Mouse (Mus musculus): Measurements from ENCODE around the gene Ssu72.

The Ssu72 gene

GRCm38 (mm10) chr4:155757011-155757410, 52.4 kb downstream of the Ssu72 start:
- no peak for DNase-seq

- no peak for DNase-seq
Measured at GRCm38 (mm10) chr4:155759862-155760612, 55.4 kb downstream of the Ssu72 start.

DNA sequence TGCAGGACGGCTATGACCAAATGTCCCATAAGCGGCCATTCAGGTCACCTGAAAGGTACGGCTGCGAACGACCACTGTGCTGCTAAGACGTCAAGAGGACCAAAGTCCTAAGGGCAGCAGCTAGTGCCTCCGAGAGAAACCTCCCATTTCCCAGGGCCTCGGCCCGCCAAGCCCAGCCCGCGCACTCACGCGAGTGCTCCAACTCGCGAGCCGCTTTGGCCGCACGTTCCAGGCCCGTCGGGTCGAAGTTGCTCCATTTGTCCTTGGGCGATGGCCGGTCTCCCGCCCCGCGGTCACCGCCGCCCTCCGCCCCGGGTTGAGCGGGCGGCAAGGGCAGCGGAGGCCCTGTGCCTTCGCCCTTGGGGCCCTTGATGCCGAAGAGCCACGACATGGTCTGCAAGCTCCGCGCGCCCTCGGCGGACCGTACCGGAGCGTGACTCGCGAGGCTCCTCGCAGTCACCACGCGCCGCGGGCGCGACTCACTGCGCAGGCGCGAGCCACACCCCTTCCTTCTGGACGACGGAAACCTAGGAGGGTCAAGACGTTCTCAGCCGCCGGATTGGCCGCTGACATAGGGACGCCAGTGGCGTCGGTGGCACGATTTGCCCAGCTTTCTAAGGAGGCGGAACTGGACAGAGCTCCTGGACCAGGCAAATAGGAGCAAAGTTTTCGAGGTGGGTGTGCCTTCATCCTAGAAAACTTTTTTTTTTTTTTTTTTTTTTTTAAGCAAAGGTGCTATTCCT, 56.2 kb downstream of the Ssu72 start, which contains the start of gene Atad3a:
Atad3a (minus strand) TSS at position 481 of the 743 bp plus-strand sequence.
- DNase-seq: peak; percentile 89 to 92

DNA sequence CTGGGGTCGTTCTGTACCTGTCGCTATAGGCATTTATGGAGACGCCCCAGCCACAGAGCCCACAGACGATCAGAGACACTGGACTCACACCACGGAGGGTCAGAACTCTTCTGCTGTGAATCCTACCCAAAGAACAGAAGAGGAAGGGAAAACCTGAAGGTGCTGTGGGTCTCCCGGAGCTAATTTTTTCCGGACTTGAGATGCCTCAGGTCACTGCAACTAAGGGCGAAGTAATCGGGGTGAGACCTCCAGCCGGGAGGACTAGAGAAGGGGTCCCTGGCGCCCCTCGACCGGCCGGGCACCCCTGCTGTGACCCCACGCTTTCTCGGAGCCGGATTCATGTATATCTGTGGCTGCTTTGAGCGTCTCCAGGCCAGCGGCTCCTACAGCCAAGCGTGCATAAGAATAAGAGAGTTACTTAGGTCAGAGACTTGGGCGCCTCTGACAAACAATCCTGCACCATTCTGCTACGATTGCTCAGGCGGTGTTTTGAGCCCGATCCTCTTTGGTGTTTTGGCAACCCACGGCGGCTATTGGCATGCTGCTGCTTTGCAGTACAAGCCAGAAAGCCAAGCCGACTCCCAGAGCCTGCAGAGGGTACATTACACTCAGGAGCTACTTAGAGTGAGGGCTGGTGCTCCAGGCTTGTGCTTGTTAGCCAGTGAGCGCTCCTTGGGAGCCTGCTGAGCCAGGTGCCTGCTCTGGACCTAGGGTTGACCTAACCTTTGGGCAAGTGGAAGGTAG, 56.9 kb downstream of the Ssu72 start:
- no peak for DNase-seq

DNA sequence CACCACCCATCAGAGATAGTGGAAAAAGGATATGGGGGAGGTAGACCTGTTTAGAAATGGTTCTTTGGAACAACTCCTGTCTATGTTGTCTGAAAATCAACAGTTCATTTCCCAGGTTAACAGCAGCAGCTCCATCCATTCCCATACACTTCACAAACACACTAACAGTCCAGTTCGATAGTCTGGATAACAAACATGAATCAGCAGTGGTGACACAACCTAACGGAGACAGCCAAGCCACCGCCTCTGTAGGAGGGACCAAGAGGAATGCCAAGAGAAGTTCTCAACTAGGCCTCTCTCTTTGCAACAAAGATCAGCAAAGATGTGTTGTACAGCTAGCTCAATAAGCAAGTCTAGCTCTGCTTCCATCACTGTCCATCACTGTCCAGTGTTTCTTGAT, 57.8 kb downstream of the Ssu72 start:
- DNase-seq: no peak

DNA sequence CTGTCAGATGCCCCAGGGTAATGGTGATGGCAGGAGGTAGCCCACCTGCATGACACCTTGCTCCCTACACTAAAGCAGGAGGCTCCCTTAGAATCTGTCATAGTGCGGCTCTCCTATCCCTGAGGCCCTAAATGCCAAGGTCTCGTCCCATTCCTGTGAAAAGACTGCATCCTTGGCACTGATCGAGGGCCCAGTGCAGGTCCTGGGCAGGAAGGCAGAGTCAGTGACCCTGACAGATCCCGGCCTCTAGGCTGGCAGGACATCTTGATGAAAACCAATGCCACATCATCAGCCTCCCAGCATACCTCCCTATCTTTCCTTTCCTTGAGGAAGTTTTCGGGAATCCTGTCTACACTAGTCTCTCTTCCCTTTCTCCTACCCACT, 64.9 kb downstream of the Ssu72 start:
- no peak for DNase-seq

DNA sequence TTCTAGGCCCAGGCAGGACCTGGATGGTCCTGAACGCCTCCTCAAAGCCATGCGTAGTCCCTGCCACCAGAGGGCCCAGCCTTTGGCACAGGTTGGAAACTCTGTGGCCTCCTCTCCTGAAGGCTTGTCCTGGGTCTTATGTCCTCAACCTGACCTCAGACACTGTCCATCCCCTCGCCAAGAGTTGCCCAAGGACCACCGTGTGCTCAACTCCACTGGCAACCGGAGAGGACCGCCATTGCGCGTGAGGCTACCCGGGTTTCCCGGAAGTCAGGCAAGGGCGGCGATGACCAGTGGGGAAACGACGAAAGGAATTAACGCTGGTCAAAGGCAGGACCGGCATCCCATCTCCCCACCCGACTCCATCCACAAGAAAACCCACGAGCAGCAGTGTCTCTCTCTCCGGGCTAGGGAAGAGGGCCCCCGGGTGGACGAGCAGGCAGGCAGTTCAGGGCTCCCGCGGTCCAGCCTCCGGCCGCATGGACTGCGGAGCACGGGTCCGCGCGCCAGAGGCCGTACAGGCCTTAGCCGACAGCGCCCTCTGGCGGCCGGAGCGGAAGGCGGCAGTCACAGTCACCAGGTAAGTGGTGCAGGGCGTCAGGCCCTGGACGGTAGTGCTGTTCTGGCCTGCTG, 65.4 kb downstream of the Ssu72 start:
- DNase-seq: peak; percentile 54 to 60

- DNase-seq: no peak
Measured at GRCm38 (mm10) chr4:155770626-155771025, 66.0 kb downstream of the Ssu72 start.

GRCm38 (mm10) chr4:155771706-155772105, 67.1 kb downstream of the Ssu72 start:
- no peak for DNase-seq

DNA sequence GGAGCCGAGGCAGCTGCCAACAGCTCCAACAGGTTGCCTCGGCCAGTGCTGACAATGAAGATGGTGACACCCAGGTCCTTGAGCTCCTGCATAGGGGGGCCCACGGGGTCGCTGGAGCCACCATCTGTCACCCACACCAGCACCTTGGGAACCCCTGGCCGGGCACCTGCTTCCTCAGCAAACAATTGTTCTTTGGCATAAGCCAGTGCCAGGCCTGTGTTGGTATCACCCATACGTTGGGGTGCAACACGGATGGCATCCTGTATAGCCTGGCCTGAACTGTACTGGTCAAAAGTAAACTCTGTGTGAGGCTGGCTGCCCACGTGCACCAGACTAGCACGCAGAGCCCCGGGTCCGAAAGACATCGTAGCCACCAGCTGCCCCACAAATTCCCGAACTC, 68.2 kb downstream of the Ssu72 start:
- no peak for DNase-seq

- DNase-seq: no peak
Measured at GRCm38 (mm10) chr4:155773335-155774078, 68.9 kb downstream of the Ssu72 start.

DNA sequence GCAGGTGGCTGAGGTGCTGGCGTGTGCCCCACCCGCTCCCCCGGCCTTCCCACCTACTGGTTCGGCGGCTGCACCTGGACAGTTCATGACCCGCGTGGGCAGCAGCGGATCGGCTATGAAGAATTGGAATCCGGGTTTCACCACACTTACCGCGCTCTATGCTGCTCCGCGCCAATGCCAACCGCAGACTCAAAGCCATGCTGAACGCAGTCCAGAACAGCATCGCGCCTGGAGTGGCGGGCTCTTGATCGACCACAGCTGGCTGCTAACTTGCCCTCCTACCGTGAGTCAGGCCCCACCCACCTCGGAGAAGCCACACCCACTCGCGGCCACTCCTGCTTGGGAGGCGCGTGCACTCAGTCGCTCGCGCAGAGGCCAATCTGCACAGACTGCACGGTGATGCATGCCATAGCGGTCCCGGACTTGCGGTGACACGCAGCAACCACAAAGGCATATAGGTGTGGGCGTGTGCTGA, 69.7 kb downstream of the Ssu72 start, which contains the start of gene Vwa1:
Vwa1 (minus strand) TSS at position 419 of the 475 bp plus-strand sequence.
- peak; percentile 70 to 75 for DNase-seq

DNA sequence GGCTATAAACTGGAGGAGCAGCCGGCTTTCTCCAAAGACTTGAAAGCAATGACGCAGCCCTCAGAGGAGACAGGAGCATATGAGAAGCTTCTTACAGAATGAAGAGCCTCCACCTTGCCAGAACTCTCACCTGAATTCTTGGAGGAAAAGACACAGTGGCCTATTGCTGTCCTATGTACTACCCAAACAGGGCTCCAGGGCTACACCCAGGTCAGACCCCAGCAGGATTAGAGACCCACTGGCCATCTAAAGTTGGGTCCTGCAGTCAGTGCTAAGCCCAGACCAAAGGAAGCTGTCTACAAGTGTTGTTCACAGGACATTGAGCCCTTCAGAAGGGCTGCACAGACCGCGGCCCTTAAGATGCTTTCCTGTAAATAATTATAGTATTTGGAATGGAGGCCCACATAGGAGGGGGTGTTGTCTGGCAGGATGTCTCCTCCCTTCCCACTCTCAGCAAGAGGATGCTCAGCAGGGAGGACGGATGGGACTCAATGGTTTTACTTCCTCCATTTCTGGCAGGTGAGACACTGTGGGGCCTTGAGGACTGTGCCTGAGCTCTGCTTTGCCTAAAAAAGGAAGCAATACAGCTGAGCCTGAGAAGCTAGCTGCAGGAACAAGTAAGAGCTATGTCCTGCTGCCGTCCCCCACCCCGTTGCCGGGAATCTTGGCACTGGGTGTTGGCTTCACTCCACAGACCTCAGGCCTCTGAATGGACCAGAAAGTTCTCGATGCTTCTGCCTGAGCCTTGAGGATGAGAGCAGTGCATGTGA, 70.6 kb downstream of the Ssu72 start:
- no peak for DNase-seq

GRCm38 (mm10) chr4:155775855-155776254, 71.3 kb downstream of the Ssu72 start:
- no peak for DNase-seq

DNA sequence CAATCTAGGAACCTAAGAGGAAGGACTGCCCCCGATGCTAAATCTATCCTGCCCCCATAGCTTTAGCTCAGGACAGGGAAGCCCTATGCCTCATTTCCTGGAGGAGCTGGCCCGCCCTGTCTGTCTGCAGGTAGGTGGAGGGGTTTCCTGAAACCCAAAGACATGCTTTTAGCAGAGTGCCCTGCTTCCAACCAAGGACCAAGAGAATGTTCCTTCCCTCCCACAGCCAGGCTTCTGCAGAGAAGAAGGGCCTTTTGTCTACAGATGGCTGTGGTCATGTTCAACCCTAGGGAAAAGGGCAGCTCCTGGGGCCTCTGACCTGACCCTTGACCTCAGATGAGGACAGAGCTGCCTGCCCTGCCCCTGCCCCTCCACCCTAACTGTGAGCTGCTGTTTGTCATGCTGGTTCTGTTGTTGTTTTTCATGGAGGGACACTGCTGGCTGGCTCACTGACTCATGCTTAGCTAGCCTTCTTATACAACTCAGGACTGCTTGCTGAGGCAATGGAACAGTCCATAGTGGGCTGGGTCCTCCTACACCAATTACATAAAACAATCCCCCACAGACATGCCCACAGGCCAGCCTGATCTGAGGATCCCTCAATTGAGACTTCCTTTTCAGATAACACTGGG, 72.2 kb downstream of the Ssu72 start:
- no peak for DNase-seq

DNA sequence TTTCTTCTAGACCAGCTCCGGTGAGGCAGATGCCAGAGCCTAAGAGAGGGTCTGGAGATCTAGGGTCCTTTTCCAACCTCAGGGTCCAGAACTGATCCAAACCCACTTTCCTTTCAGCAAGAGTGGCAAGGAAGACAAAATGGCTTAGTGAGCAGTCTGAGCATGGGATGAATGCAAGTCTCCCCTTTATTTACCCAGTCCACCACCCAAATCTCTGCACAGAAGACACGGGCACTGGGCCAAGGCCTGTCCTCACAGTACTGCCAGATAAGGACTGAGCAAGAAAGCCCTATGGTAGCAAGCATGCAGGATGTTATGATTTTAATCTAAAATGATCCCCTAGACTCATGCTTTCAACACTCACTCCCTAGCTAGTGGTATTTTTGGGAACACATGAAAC, 73.2 kb downstream of the Ssu72 start:
- DNase-seq: no peak

DNA sequence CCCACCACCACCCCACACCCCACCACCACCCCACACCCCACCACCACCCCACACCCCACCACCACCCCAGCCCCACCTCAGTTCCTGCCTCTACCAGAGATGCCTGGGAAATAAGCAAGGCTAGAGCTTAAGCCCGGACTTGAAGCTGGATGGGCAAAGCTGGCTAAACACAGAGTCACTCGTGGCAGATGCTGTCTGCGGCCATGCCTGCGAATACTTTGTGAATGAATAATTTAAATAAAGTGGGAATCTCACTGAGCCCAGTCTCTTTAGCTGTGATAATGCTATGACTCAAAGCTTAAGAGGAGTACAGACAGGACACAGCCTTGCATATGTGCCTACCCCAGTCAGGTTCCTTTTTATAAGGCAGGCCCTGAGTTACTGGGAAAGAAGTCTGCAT, 74.9 kb downstream of the Ssu72 start:
- no peak for DNase-seq

DNA sequence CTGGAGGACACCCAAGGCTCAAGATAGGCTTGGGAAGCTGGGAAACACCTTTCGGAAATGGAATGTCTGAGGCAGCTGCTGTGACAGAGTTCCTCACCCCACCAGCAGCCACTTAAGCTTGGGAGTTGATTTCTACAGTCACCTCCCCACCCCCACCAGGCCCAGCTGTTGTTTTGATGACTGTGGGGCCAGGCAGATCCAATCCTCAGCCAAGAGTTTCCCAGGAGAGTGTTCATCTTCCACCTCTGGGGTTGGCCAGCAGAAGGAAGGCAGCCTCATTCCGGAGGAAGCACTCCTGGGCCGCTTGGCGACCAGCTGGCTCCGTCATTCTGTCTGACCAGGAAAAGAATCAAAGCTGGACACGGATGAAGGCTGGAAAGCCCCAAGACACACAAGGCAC, 76.3 kb downstream of the Ssu72 start:
- no peak for DNase-seq
